Mouse (Mus musculus): ENCODE measurements around the gene Lpin2. TPM values are rescaled to one million over a fixed set of nuclear protein-coding genes. Genes with fewer than 3 reads are reported as not detected.

Lpin2 gene
- 7.6 TPM in 2 replicates for polyA plus RNA-seq (2012; ENCODE audit: insufficient read depth, low replicate concordance)

DNA sequence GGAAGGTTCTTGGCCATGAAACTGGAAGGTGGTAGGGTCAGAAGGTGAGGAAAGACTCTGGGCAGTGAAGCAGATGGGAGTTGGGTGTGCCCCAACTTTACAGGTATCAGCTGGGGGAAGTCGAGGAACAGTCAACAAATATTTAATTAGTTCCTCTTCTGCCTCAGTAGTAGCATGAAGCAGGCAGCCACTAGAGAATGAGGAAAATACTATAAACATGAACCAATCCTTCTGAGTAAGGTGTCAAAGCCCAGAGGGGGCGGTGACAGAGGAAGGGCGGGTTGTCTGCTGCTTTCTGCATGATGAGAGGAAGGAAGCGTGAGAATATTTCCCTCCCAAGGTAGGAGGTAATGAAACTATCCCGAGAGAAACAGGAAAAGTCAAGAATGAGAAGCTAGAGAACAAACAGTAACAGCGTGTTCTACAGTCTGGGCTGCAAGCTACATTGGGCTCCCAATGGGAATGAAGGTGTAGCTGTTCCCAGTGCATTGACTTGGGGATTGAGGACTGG lies at the start of gene Lpin2:
Lpin2 (plus strand) TSS at position 350 of the 511 bp plus-strand sequence.
- Histone ChIP-seq H3K4me3 (replicated peaks) (peak within 1 kb of the TSS; percentile 95), H3K27me3 (replicated peaks) (no peaks in the 10 kb centered on the region), H3K4me1 (peaks cover 81% of the 10 kb centered on the region), H3K36me3 (replicated peaks; ENCODE audit: low read length) (peaks cover 14% of the 10 kb centered on the region), H3K9me3 (no peaks in the 10 kb centered on the region)
- TF ChIP-seq GATA1 (IDR thresholded peaks at IDR 0.05; ENCODE audit: borderline replicate concordance, low read length): no peak
- TF ChIP-seq FLI1 (IDR thresholded peaks at IDR 0.05; ENCODE audit: low read length): no peak

DNA sequence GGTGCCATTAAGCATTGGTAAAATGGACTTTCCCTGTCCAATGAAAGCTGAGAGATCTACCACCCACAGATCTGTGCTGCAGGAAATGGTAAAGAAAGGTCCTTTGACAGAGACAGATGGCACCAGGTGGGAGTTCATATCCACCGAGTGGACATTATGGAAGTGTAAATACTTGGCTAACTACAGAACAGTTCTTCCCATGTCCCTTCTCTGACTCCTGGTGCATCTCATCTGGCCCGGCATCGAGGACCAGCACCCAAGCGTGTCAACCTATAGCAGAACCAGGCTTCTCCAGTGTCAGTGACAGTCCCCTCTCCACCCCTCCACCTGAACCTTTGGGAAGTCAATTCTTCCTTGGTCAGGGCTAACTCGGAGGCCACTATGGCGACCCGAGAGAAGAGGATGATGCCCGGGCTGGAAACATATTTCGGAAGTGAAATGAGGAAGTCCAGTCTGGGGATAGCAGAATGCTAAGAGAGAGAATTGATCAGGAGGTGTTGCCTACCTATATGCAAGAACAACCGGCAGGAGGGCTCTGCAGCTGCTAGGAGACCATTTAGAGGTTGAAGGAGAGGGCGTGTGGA lies 49.4 kb upstream of the Lpin2 start:
- no peak overlapping the region for H3K4me3 ChIP-seq (replicated peaks)
- H3K27me3 ChIP-seq (replicated peaks): no peaks in the 10 kb centered on the region

DNA sequence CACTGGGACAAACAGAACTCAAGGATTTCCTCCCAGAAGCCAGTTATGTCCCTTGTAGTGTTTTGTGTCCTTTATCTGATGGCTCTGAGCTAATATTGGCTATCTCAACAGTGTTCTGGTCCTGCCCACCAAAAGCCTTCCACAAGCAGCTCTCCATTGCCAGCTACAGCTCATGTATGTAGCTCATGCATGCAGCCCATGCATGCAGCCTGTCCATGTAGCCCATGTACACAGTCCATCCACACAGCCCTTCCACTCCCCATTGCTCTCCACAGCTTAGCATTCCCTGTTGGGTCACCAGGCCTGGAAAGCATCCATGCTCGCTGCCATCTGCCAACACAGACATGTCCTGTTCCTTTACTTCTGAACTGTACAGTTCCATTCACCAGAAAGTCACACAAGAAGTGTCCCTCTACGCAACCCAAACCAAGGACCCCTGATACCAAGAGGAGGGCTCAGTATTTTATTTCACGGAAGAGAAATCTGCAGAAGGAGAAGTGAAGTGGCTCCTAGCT lies 47.9 kb upstream of the Lpin2 start:
- H3K4me3 ChIP-seq (replicated peaks): peak overlapping the region; percentile 59
- TF ChIP-seq FLI1 (IDR thresholded peaks at IDR 0.05; ENCODE audit: low read length) (no peak), GATA1 (IDR thresholded peaks at IDR 0.05; ENCODE audit: borderline replicate concordance, low read length) (no peak)
- H3K27me3 ChIP-seq (replicated peaks): no peaks in the 10 kb centered on the region
- H3K4me1 ChIP-seq: peaks cover 53% of the 10 kb centered on the region
- peaks cover 7% of the 10 kb centered on the region for H3K36me3 ChIP-seq (replicated peaks; ENCODE audit: low read length)
- H3K9me3 ChIP-seq: peaks cover 4% of the 10 kb centered on the region; the same call in 1 of the 2 replicates

More for the DNA sequence above, 49.4 kb upstream of the Lpin2 start:
- TF ChIP-seq GATA1 (IDR thresholded peaks at IDR 0.05; ENCODE audit: borderline replicate concordance, low read length): no peak
- TF ChIP-seq FLI1 (IDR thresholded peaks at IDR 0.05; ENCODE audit: low read length): no peak
- Histone ChIP-seq H3K4me1 (peaks cover 60% of the 10 kb centered on the region), H3K36me3 (replicated peaks; ENCODE audit: low read length) (peaks cover 7% of the 10 kb centered on the region), H3K9me3 (peaks cover 4% of the 10 kb centered on the region; the same call in 1 of the 2 replicates)

DNA sequence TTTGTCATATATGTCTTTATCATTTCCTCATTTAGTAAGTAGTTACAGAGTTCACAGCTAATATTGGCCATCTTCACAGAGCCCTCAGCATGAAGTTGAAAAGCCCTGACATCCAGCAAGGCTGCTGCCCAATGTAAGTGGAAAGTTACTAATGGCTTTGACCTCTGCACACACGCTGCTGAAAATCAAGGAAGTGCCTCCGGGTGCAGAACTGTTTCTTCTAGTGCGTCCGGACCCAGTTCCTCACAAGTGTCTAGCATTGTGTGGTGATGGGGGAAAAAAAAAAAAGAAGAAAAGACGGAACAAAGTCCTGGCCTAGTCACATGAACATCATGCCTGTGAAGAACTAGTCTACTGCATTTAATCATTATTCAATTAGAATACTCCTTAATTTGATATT lies 47.3 kb upstream of the Lpin2 start:
- H3K9me3 ChIP-seq: peaks cover 4% of the 10 kb centered on the region; the same call in 1 of the 2 replicates
- peaks cover 5% of the 10 kb centered on the region for H3K36me3 ChIP-seq (replicated peaks; ENCODE audit: low read length)
- peaks cover 47% of the 10 kb centered on the region for H3K4me1 ChIP-seq
- no peak for TF ChIP-seq GATA1 (IDR thresholded peaks at IDR 0.05; ENCODE audit: borderline replicate concordance, low read length)
- TF ChIP-seq FLI1 (IDR thresholded peaks at IDR 0.05; ENCODE audit: low read length): no peak
- H3K27me3 ChIP-seq (replicated peaks): no peaks in the 10 kb centered on the region
- H3K4me3 ChIP-seq (replicated peaks): no peak overlapping the region

DNA sequence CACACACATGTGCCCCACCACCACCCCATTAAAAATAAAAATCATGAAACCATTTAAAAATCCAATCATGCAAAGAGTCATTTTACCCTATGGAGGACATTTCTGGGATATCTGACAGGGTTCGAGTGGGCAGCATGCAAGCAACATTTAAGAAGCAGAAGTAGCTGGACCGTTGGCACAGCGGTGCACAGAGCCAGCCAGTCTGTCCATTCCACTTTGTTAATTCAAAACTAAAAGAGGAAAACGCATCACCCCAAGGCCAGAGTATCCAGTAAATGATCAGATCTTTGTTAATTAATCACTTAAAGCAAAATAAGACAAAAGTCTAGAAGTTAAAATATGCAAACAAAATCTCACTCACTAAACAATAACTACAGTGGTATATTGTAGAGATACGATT lies 46.5 kb upstream of the Lpin2 start:
- Histone ChIP-seq H3K27me3 (replicated peaks) (no peaks in the 10 kb centered on the region), H3K4me3 (replicated peaks) (no peak overlapping the region), H3K36me3 (replicated peaks; ENCODE audit: low read length) (peaks cover 2% of the 10 kb centered on the region), H3K4me1 (peaks cover 44% of the 10 kb centered on the region), H3K9me3 (peaks cover 4% of the 10 kb centered on the region; the same call in 1 of the 2 replicates)
- TF ChIP-seq FLI1 (IDR thresholded peaks at IDR 0.05; ENCODE audit: low read length) (no peak), GATA1 (IDR thresholded peaks at IDR 0.05; ENCODE audit: borderline replicate concordance, low read length) (no peak)

DNA sequence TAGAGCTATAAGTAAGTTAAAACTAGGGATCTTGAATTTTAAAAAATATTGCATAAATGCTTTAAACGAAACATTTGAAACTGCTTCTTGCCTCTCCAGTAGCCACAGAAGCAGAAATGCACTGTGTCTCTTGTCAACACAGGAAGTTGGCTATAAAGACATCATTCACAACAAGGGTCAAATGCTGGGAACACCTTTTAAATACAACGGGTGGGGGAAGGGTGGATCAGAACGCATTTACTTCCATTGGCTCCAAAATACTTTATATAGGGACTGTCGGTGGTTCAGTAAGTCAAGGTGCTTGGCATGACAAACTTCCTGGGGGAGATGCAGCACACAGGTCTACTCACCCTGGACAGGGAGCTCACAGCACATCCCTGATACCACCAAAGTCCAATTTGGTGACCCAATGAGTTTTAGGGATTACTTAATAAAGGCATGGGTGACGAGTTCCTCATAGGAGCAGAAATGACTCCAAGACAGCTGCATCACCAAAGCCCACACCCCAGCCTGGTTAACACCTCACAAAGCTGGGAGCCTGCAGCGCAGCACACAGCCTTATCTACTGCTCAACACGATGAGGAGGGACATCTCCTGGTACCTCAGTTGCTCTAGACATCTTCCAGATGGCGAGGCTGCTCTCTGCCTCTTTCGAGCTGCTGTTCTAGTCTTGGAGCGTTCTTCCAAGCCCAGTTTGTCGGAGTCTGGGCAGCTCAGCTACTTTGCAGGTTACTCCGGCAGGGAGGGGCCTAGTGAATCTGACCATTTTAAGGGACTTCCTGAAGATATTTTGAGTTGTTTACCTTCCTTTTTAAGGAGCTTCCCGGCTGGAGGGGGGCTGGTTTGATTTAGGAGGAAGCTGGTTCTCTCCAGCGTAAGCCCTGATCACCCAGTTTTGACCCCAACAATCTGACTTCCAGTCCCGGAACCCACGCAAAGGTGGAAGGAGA lies 45.7 kb upstream of the Lpin2 start:
- H3K4me3 ChIP-seq (replicated peaks): no peak overlapping the region
- TF ChIP-seq GATA1 (IDR thresholded peaks at IDR 0.05; ENCODE audit: borderline replicate concordance, low read length) (no peak), FLI1 (IDR thresholded peaks at IDR 0.05; ENCODE audit: low read length) (no peak)
- peaks cover 4% of the 10 kb centered on the region; the same call in 1 of the 2 replicates for H3K9me3 ChIP-seq
- peaks cover 47% of the 10 kb centered on the region for H3K4me1 ChIP-seq
- peaks cover 2% of the 10 kb centered on the region for H3K36me3 ChIP-seq (replicated peaks; ENCODE audit: low read length)
- H3K27me3 ChIP-seq (replicated peaks): peaks cover 3% of the 10 kb centered on the region

DNA sequence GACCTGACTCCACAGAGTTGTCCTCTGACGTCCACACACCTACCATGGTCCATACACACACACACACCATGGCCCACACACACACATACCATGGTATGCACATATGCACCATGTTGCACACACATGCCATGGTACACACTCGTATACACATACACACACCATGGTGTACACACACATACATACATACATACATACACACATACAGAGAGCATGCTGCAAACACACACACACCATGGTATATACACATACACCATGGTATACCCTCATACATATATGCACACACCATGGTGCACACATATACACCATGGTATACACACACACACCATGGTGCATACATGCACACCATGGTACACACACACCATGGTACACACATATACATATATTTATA lies 45.0 kb upstream of the Lpin2 start:
- Histone ChIP-seq H3K4me1 (peaks cover 43% of the 10 kb centered on the region), H3K36me3 (replicated peaks; ENCODE audit: low read length) (peaks cover 2% of the 10 kb centered on the region), H3K27me3 (replicated peaks) (peaks cover 5% of the 10 kb centered on the region), H3K9me3 (no peaks in the 10 kb centered on the region), H3K4me3 (replicated peaks) (peak overlapping the region; percentile 35)
- no peak for TF ChIP-seq GATA1 (IDR thresholded peaks at IDR 0.05; ENCODE audit: borderline replicate concordance, low read length)
- TF ChIP-seq FLI1 (IDR thresholded peaks at IDR 0.05; ENCODE audit: low read length): no peak

DNA sequence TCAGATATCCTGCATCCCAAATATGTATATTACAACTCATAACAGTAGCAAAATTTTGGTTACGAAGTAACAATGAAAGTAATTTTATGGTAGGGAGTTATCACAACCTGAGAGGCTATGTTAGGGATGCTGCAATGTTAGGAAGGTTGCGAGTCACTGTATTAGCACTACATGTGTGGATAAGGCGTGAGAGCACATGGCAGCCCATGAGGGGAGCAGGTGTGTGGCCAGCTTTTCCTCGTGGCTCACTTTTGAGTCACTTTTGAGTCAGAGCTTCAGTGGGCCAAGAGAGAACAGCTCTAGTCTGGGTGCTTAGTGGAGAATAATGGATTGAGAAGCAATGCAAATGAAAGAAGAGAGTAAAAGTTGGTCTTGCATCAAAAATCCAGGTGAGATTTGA lies 40.3 kb upstream of the Lpin2 start:
- no peaks in the 10 kb centered on the region for H3K9me3 ChIP-seq
- TF ChIP-seq GATA1 (IDR thresholded peaks at IDR 0.05; ENCODE audit: borderline replicate concordance, low read length): no peak
- TF ChIP-seq FLI1 (IDR thresholded peaks at IDR 0.05; ENCODE audit: low read length): no peak

DNA sequence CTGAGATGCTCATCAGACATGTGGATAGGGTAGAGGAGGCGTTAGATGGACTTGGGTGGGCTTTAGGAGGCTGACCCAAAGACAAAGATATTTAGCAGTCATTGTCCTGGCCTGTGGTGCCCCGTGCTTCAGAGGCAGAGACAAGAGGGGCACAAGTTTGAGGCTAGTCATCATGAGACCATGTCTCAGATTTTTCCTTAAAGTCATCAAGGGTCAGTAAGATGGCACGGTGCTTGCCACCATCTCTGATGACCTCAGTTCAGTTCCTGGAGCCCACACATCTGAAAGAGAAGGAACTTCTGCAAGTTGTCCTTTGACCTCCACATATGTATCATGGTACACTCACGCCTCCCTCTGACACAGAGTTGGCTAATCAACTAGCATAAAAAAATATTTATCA lies 39.2 kb upstream of the Lpin2 start:
- Histone ChIP-seq H3K4me1 (peaks cover 34% of the 10 kb centered on the region), H3K4me3 (replicated peaks) (no peak overlapping the region), H3K36me3 (replicated peaks; ENCODE audit: low read length) (no peaks in the 10 kb centered on the region), H3K9me3 (no peaks in the 10 kb centered on the region), H3K27me3 (replicated peaks) (peaks cover 13% of the 10 kb centered on the region)
- TF ChIP-seq GATA1 (IDR thresholded peaks at IDR 0.05; ENCODE audit: borderline replicate concordance, low read length) (no peak), FLI1 (IDR thresholded peaks at IDR 0.05; ENCODE audit: low read length) (no peak)

More for the DNA sequence above, 40.3 kb upstream of the Lpin2 start:
- Histone ChIP-seq H3K36me3 (replicated peaks; ENCODE audit: low read length) (no peaks in the 10 kb centered on the region), H3K27me3 (replicated peaks) (peaks cover 13% of the 10 kb centered on the region), H3K4me1 (peaks cover 38% of the 10 kb centered on the region), H3K4me3 (replicated peaks) (no peak overlapping the region)
